Mouse (Mus musculus): ENCODE results near the gene Bckdk.

Bckdk gene

DNA sequence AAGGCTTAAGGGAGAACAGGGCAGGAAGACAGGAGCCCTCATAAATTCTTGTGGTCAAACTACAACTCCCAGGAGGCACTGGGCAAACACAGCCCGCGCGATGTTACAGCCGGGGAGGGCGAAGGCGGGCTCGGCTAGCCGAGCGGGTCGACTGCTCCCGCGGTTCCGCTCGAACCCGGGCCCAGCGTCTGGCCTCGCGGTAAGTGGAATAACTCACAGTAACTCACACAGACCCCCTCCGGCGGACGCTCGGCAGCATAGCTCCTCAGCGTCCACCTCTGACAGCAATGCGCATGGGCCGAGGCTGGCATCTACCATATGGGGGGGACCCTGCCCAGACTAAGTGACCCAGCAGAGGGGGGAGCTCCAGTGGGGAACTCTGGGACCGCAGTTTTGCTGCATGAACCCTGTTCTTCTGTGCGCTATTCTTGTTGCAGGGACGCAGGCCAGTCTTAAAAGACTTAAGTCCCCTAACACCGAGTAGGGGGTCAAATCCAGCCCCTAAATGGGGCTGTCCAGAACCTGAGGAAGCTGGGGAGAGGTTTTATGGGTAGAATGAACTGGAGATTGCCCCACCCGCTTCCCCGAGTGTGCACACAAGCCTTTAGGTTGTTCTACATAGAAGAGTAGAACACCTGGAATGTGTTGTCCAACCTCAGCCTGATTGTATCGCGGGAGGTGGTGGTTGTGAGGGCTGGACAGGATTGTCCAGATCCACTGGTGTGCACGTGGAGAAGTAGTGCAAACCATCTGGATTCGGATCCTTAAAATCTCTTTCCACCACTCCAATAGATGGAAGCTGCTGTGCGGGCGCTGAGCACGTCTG is at the start of gene Bckdk:
Gene Bckdk, plus strand, starts transcription at position 112 of the 826 bp plus-strand sequence.
- peak; percentile 88 for ATAC-seq (ENCODE audit: low TSS enrichment)

GRCm38 (mm10) chr7:127858258-127858657 is 45.6 kb upstream of the Bckdk start:
- no peak for ATAC-seq (ENCODE audit: low TSS enrichment)

- ATAC-seq (ENCODE audit: low TSS enrichment) = no peak
Measured at GRCm38 (mm10) chr7:127866434-127866833, 37.4 kb upstream of the Bckdk start.

DNA sequence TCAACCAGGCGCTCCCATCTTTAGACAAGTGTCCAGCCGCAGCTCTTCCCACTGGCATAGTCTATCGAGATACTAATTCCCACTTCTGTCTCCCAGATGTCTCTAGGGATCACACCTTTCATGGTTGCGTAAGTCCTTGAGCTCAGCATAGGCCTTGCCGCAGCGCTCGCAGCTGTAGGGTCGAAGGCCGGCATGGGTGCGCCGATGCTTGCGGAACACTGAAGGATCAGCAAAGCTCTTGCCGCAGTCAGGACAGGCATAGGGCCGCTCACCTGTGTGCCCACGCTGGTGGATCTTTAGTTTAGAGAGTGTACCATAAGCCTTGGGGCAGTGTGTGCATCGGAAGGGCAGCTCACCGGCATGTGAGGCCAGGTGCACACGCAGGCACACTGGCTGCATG is 36.2 kb upstream of the Bckdk start:
- ATAC-seq (ENCODE audit: low TSS enrichment) = no peak

GRCm38 (mm10) chr7:127869149-127869810 is 34.6 kb upstream of the Bckdk start:
- peak; percentile 75; the same call in 1 of the 2 replicates for ATAC-seq (ENCODE audit: low TSS enrichment)

GRCm38 (mm10) chr7:127870136-127870821 is 33.6 kb upstream of the Bckdk start:
- no peak for ATAC-seq (ENCODE audit: low TSS enrichment)

GRCm38 (mm10) chr7:127874812-127875626 is 28.9 kb upstream of the Bckdk start:
- ATAC-seq (ENCODE audit: low TSS enrichment) = peak; percentile 39

DNA sequence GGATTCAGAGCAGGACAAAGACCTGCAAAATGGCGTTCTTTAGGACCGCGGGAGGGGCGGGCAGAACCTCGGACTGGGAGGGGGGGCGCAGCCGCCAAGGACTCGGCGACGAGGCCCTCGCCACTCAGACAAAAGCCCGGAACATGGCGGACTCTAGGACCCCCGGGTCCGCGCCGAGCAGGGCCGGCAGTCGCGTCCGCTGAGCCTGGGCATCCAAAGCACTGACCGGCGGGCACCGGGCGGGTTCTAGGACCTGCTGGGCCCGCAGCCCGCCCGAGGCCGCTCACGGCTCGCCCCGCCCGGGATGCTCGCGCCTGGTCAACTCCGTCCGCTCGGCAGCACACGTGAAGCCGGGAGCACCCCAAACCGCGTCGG is 28.3 kb upstream of the Bckdk start:
- peak; percentile 81 for ATAC-seq (ENCODE audit: low TSS enrichment)

DNA sequence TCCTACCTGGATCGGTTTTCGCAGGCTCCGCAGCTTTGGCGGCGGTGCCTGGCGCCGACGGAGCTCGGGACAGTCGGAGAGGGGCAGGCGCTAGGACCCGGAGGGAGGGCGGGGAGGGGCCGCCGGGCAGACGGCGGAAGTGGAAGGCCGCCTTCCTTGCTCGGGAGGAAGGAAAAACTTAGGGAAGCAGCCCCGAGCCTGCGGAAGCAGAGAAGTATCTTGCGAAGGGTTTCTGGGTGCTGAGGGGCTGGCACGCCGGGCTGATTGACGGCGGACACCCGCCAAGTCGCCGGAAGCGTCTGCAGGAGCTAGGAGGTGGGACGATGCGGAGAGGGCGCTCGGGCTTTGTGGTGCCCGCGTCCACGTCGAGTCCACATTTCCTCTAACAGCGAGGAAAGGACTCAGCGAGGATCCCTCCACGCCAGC is 27.8 kb upstream of the Bckdk start, which contains the start of gene Zfp646:
Gene Zfp646, plus strand, starts transcription at position 181 of the 426 bp plus-strand sequence.
- ATAC-seq (ENCODE audit: low TSS enrichment) = peak; percentile 72

DNA sequence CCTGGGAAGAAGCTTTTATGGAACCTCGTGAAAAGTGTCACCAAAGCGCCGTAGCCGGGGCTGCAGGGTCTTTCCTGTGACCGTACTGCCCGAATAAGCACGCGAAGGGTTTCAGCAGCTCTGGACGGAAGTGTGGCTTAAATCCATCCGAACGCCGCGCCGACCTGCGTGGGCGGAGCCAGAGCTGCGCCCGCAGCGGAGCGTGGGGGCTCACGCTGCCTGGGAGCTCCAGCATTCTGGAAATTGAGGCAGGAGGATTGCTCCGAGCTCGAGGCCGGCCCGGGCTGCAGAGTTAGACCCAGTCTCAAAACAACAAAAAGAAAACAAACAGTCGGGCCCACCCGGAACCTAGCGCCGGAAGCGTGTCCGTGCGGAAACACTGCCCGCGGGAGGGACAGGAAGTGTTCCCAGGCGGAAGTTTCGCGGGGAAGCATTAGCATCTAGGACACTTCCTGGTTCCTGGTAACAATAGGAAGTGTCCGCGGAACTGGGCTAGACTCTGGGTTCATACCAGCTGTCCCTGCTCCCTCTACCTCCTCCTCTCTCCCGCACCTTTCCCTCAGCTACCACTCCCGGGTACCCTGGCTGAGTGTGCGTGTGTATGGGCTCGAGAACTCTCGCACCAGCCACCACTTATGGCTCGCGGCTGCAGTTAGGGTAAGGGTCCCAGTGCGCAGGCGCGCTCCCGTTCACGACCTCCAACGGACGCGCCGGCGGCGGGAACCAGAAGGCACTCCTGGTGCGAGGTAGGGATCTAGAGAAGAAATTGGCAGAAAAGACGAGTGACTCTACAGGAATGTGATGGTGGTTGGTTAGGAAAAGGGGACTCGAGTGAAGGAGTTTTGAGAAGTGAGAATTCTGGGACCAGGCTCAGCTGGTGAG is 27.2 kb upstream of the Bckdk start, which contains the start of gene Zfp668:
Gene Zfp668, minus strand, starts transcription at position 362 of the 882 bp plus-strand sequence.
- ATAC-seq (ENCODE audit: low TSS enrichment) = peak; percentile 58

GRCm38 (mm10) chr7:127879301-127879700 is 24.6 kb upstream of the Bckdk start:
- no peak for ATAC-seq (ENCODE audit: low TSS enrichment)

- ATAC-seq (ENCODE audit: low TSS enrichment) = no peak
Measured at GRCm38 (mm10) chr7:127880431-127880830, 23.5 kb upstream of the Bckdk start.

- no peak for ATAC-seq (ENCODE audit: low TSS enrichment)
Measured at GRCm38 (mm10) chr7:127885951-127886350, 17.9 kb upstream of the Bckdk start.

DNA sequence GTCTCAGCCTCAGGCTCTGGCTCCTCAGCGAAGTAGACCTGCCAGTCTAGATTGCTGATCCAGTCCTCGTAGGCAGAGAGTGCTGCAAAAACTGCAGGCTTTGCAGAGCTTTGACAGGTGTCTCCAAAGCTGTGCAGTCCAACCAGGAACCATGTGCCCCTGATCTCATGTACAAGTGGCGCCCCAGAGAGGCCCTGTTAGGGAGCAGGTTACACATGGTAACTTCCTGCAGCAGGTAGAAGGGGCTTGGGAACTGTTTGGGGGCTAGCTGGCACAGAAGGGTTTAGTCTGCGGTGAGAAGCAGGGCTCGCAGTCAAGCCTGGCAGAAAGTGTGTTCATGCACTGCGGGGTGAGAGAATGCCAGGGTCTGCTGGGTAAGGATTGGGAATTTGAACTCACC is 17.3 kb upstream of the Bckdk start:
- no peak for ATAC-seq (ENCODE audit: low TSS enrichment)

DNA sequence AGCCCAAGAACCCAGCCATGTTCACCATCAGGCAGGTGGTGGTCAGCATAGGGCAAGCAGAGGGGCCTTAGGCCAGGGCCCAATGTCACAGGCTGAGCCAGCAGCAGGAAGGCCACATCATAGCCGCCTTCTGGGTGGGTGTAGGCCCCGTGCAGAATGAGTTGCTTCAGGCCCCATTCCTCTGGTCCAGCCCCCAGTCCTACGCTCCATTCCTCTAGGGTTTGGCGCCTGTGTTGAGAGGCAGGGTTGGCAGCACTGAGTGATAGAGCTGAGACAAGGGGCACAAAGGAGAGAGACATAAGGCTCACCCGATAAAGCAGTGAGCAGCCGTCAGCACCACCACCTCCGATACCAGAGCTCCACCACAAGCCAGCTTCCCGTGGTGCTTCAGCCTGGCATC is 16.7 kb upstream of the Bckdk start:
- no peak for ATAC-seq (ENCODE audit: low TSS enrichment)

DNA sequence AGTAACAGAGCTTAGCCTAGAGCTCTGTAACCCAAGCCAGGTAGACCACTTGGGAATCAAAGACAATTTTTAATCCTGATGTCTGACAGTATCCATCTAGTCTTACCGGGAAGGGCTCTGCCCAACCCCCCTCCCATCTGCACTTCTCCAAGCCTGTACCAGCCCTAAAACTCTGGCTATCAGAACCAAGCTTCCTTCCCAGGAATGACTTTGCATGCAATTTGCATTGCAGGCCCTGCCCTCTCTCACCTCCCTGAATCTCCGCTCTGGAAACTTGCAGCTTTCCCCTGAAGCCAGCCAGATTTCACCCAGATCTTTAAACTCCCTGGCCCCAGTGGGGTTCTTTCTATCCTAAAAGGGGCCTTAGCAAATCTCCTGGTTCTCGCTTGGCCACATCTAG is 16.1 kb upstream of the Bckdk start:
- ATAC-seq (ENCODE audit: low TSS enrichment) = no peak

- ATAC-seq (ENCODE audit: low TSS enrichment) = no peak
Measured at GRCm38 (mm10) chr7:127888821-127889220, 15.1 kb upstream of the Bckdk start.

DNA sequence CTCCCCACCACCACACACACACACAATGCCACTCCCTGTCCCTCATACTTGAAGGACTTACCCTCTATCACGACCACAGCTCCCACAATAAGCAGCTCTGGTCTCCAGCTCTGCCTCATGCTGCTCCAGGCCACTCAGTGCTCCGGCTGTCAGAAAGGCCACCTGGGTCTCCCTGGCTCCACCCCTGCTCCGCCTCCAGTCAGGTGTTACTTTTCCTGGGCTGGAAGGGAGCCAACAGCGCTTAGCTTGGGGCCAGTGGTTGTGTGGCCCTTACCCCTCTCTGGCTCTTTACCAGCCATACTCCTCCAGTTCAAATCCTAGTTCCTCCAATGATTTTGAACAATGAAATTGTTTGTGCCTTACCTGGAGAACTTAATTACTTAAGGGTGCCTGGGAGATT is 13.1 kb upstream of the Bckdk start, which contains the start of gene Prss53:
Gene Prss53, minus strand, starts transcription at position 173 of the 400 bp plus-strand sequence.
- no peak for ATAC-seq (ENCODE audit: low TSS enrichment)

DNA sequence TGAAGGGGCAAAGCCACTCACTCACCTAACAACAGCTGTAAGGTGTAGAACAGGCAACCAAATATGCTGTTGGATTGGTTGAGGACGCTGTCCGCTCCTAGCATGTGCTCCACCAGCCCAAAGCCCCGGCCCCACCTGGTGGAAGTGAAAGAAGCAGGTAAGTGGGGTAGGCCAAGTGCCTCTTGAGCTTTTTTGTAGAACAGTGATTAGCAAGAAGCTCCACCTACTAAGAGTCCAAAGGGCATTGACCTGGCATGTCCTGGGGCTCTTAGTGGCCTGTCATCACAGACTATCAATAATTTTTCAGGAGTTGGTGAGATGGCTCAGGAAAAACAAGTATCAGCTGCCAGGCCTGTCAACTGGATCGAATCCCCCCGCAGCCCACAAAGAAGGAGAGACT is 9.4 kb upstream of the Bckdk start:
- no peak for ATAC-seq (ENCODE audit: low TSS enrichment)

DNA sequence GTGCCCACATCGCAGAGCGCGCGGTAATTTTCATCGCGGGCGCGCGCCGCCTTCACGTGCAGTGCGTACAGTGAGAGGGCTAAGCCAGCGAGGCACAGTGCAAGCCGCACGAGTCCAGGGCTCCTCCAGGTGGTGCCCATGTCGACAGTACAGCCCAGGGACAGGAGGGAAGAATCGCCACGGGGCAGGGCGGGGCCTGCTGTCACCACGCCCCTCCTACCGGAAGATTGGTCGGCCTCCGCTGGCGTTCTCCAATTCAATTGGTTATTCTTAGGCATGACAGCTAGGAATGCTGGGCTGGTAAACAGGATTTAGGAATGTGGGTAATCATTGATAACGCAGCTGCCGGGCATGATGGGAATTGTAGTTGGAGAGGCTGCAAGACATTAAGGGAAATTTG is 8.4 kb upstream of the Bckdk start, which contains the start of the genes Gm21974 and Vkorc1:
Gene Gm21974, minus strand, starts transcription at position 13 of the 400 bp plus-strand sequence.
Gene Vkorc1, minus strand, starts transcription at position 176 of the 400 bp plus-strand sequence.
- ATAC-seq (ENCODE audit: low TSS enrichment) = peak; percentile 97

Measured in frontal cortex, adult (tissue).